Mouse (Mus musculus): Measurements from ENCODE around the gene Nynrin. TPM values are rescaled to one million over a fixed set of nuclear protein-coding genes. Genes with fewer than 3 reads are reported as not detected.

Gene Nynrin
- total RNA-seq, 2 experiments from 2014 or later, result 0.45 to 4.2 TPM

DNA sequence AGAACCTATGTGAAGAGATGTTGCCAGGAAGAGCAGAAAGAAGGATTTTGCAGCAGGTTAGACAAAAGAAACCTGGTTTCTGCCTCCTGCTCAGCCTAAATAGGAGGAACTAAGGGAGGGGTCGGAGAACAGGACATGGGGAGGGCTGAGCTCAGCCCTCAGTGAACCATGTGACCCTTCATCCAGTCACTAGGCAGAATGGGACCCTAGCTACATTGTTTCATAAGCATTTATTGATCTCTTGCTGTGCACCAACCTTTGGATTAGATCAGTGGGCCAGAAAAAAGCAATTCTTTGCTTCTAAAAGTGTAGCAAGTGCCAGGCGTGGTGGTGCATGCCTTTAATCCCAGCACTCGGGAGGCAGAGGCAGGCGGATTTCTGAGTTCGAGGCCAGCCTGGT lies 15.5 kb upstream of the Nynrin start:
- no peak for ATAC-seq (replicated peaks; ENCODE audit: low FRiP score, poor library complexity, severe bottlenecking)

DNA sequence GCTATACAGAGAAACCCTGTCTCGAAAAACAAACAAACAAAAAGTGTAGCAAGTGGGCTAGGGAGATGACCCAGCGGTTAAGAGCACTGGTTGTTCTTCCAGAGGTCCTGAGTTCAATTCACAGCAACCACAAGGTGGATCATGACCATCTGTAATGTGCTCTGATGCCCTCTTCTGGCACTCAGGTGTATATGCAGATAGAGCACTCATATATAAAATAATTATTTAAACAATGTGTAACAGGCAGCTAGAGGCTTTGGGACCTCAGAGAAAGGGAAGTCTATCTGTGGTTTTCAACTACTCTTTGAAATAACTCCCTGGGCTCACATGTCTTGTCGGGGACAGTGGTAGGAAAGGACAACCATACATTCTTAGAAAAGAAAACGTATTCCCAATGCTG lies 15.1 kb upstream of the Nynrin start:
- no peak for ATAC-seq (replicated peaks; ENCODE audit: low FRiP score, poor library complexity, severe bottlenecking)

- no peak for ATAC-seq (replicated peaks; ENCODE audit: low FRiP score, poor library complexity, severe bottlenecking)
Measured at GRCm38 (mm10) chr14:55840853-55841366, 12.9 kb upstream of the Nynrin start.

- ATAC-seq (replicated peaks; ENCODE audit: low FRiP score, poor library complexity, severe bottlenecking), result no peak
Measured at GRCm38 (mm10) chr14:55842794-55843193, 11.0 kb upstream of the Nynrin start.

DNA sequence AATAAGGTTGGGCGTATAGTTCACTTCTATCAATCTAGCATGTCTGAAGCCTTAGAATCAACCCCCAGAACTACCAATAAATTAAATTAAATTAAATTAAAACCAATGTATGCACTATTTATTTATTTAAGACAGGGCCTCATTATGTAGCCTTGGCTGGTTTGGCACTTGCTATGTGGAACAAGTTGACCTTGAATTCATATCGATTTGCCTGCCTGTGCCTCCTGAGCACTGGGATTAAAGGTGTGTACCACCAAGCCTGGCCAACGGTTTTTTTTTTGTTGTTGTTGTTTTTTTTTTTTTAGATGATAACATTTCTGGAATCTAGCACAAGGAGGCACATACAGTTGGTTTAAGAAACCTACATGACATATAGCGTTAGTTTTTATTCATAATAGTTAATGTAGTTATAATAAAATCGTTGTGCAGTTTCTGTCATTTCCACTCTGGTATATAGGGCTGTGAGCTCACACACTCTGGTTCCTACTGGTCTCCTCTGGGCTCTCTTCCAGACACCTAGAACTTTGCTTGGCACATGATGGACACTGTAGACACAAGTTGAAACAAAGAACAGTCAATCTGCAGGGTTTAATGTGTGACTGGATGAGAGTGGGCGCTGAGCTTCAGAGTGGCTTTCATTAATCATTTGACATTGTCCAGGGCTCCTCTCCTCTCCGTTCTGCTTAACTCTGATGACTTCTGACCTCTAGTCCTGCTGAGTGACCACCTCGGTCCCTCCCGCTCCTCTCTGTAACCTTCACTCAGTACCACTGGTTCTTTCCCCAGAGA lies 8.1 kb upstream of the Nynrin start:
- ATAC-seq (replicated peaks; ENCODE audit: low FRiP score, poor library complexity, severe bottlenecking), result no peak

DNA sequence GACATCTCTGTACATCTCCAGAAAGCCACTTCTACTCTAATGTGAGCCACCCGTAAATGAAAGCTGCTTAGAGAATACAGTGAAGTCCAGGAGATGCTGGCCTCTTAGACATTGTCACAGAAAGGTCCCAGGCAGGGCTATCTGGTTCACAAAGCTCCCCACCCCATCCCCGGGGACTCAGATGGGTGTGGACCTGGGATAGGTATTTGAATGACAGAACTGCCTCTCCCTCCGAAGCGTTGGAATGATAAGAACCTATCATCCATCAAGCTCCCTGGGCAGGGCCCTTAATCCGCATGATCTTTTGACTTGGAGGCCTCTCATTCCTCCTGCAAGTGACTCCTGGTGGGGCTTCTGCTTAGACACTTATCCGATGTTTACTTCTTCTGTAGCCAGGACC lies 2.9 kb upstream of the Nynrin start:
- no peak for ATAC-seq (replicated peaks; ENCODE audit: low FRiP score, poor library complexity, severe bottlenecking)

GRCm38 (mm10) chr14:55852646-55853551 lies 911 bp upstream of the Nynrin start:
- no peak for ATAC-seq (replicated peaks; ENCODE audit: low FRiP score, poor library complexity, severe bottlenecking)

DNA sequence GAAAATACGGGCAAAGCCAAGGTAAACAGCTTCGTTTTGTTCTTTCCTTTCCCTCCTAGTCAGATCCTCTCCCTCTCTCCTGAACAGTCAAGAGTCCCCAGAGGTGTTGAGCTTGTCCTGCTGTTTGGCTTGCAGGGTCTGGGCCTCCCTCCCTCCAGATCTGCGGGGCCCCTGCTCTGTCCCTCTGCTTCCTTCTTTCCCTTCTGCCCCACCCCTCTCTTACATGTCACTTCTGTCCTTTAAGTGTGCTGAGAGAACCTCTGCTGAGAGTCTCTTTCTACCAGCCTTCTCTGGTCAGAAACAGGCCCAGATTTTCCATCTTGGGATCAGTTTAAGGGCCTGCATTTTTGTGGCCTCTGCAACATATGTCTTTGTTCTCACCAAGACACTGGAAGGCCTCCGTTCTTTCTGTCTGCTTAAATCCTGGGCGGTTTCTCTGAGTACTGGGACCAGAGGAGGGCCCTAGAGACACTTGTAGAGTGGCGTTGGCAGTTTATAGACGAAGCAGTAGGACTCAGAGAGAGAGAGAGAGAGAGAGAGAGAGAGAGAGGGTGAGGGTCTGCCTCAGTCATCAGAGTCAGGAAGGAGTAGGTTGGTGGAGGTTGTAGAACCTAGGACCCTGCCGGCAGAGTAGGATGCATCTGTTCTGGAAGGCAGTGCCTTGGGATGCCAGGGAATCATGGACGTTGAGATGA lies 743 bp downstream of the Nynrin start:
- no peak for ATAC-seq (replicated peaks; ENCODE audit: low FRiP score, poor library complexity, severe bottlenecking)

DNA sequence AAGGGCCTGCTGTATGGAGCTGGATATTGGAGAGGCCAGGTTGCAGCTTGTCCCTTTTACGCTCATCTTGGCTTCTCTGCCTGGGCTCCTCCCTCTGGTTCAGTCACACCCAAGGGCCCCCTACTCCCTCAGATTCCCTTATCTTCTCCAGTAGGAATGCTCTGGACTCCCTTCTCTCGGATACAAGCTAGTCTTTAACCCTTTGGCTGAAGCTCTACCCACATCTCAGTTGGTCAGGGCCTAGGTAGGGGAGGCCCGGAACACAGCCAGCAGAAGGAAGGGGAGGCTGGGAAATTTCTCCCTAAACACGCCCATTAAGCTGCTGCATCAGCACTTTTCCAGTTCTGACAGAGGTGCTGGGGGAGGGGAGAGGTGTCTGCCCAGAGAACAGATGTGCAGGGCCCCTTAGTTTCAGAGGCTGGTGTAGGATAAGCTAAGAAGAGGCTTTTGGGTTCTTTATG lies 1.3 kb downstream of the Nynrin start:
- ATAC-seq (replicated peaks; ENCODE audit: low FRiP score, poor library complexity, severe bottlenecking), result no peak

GRCm38 (mm10) chr14:55857588-55857987 lies 3.8 kb downstream of the Nynrin start:
- ATAC-seq (replicated peaks; ENCODE audit: low FRiP score, poor library complexity, severe bottlenecking), result no peak

GRCm38 (mm10) chr14:55862186-55862585 lies 8.4 kb downstream of the Nynrin start:
- no peak for ATAC-seq (replicated peaks; ENCODE audit: low FRiP score, poor library complexity, severe bottlenecking)

DNA sequence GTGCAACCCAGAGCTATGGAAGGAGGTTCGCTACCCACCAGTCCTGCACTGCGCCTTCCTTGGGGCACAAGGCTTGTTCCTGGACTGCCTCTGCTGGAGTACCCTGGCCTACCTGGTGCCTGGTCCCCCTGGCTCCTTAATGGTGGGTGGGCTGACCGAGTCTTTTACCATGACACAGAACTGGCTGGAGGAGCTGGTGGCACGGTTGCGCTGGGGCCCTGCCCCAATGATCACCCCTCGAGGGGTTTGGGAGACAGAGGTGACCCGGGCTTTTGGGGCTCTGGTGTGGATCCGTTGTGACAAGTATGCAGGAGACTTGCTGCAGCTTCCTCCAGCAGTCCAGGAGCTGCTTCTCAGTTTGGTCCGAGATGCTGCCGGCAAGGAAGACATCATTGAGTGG lies 9.2 kb downstream of the Nynrin start:
- no peak for ATAC-seq (replicated peaks; ENCODE audit: low FRiP score, poor library complexity, severe bottlenecking)

DNA sequence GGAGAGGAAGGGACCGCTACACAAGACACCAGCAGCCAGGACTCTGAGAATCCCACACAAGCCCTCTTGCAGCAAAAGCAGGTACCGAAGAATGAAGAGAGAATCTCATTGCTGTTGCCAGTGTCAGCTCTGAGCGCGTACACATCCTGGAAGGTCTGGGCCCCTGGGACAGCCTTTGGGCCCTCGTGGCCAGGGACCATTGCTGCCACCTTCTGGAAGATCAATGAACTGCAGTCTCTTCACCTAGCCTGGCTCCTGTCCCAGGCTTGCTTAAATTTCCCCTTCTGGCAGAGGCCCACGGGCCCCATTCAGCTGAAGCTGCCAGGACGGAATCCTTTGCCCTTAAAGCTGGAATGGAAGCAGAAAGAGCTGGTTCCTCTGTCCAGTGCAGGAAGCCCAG lies 10.0 kb downstream of the Nynrin start:
- ATAC-seq (replicated peaks; ENCODE audit: low FRiP score, poor library complexity, severe bottlenecking), result no peak

DNA sequence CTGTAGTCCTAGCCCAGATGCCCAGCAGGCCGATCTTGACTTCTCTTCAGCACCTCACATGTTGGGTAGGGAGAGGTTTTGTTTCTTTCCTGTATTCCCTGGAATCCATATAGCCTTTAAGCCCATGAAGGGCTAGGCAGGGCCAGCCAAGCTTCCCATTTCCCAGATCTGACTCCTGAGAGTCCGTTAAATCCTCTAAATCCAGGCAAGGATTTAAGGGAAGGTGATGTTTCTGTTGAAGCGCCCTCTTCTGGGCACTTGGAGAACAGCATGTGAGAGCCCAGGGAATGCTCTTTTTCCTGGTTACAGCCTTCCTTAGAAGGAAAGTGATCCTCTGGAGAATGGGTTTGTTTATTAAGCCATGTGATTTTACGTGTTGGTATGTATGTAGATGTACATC lies 13.2 kb downstream of the Nynrin start:
- no peak for ATAC-seq (replicated peaks; ENCODE audit: low FRiP score, poor library complexity, severe bottlenecking)

- no peak for ATAC-seq (replicated peaks; ENCODE audit: low FRiP score, poor library complexity, severe bottlenecking)
Measured at GRCm38 (mm10) chr14:55868230-55869026, 14.6 kb downstream of the Nynrin start.

- no peak for ATAC-seq (replicated peaks; ENCODE audit: low FRiP score, poor library complexity, severe bottlenecking)
Measured at GRCm38 (mm10) chr14:55869538-55869937, 15.7 kb downstream of the Nynrin start.

DNA sequence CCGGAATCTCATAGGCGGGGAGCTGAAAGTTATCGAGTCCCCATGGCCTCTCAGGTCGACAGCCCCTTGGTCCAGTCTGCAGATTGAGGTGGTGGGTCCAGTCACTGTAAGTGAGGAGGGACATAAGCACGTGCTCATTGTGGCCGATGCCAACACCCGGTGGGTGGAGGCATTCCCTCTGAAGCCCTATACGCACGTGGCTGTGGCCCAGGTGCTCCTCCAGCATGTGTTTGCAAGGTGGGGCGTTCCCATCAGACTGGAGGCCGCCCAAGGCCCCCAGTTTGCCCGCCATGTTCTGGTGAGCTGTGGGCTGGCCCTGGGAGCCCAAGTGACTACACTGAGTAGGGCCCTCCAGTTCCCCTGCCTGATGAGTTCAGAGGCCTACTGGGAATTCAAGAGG lies 18.2 kb downstream of the Nynrin start:
- ATAC-seq (replicated peaks; ENCODE audit: low FRiP score, poor library complexity, severe bottlenecking), result no peak

- no peak for ATAC-seq (replicated peaks; ENCODE audit: low FRiP score, poor library complexity, severe bottlenecking)
Measured at GRCm38 (mm10) chr14:55872551-55872950, 18.7 kb downstream of the Nynrin start.

DNA sequence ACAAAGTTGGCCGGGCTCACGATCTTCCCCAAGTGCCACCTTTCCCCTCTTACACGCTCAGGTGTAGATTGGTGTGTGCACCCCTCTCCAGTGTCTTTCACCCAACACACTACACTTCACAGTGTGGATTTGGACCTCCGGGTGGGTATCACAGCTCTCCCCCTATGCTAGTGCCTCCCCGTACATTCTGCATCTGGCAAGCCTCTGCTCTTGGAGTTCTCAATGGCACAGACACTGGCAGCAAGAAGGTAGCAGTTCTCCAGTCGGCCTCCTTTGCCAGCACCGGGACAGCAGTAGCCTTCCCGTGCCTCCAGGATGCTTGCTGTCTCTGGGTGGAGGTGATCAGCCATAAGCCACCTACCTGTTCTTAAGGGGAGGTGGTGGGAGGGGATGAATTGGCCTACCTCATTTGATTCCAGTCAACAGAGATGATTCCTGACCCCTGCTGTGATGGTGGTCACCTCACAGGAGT lies 19.5 kb downstream of the Nynrin start:
- no peak for ATAC-seq (replicated peaks; ENCODE audit: low FRiP score, poor library complexity, severe bottlenecking)
